Mouse (Mus musculus) embryo, embryonic 10 days (tissue): ENCODE data around the gene Lamtor4.
"Not testable (repeated sequence)": the region's sequence is repeated elsewhere in the genome, so short reads cannot be mapped to it uniquely, and the experiment has no call there.

Source experiments
- DNase-seq: peaks from one replicate; pipeline ENCODE4 v3.0.0-alpha.2; 2015; ENCODE audit warnings: low spot score

The Lamtor4 gene

GRCm38 (mm10) chr5:138255353-138256093 is at the start of gene Lamtor4:
Gene Lamtor4 (plus strand): TSS chr5:138255482.
- DNase-seq: peak; percentile 95

GRCm38 (mm10) chr5:138207253-138207652 is 48.0 kb upstream of the Lamtor4 start:
- no peak for DNase-seq

GRCm38 (mm10) chr5:138207873-138208272 is 47.4 kb upstream of the Lamtor4 start:
- DNase-seq: no peak

- not testable (repeated sequence) for DNase-seq
Observed at GRCm38 (mm10) chr5:138216632-138217031, 38.6 kb upstream of the Lamtor4 start.

GRCm38 (mm10) chr5:138219864-138220263 is 35.4 kb upstream of the Lamtor4 start:
- no peak for DNase-seq

- DNase-seq: peak; percentile 87
Observed at GRCm38 (mm10) chr5:138222111-138222510, 33.2 kb upstream of the Lamtor4 start.

GRCm38 (mm10) chr5:138223287-138223686 is 32.0 kb upstream of the Lamtor4 start:
- no peak for DNase-seq

- DNase-seq: no peak
Observed at GRCm38 (mm10) chr5:138225700-138226099, 29.6 kb upstream of the Lamtor4 start, which contains the start of gene Nxpe5. Gene Nxpe5 (plus strand): TSS chr5:138225898.

GRCm38 (mm10) chr5:138226491-138226890 is 28.8 kb upstream of the Lamtor4 start:
- DNase-seq: no peak

- DNase-seq: no peak
Observed at GRCm38 (mm10) chr5:138227367-138227766, 27.9 kb upstream of the Lamtor4 start.

- DNase-seq: peak; percentile 16
Observed at GRCm38 (mm10) chr5:138228026-138228425, 27.3 kb upstream of the Lamtor4 start.

- DNase-seq: no peak
Observed at GRCm38 (mm10) chr5:138229511-138229910, 25.8 kb upstream of the Lamtor4 start.

GRCm38 (mm10) chr5:138233778-138234177 is 21.5 kb upstream of the Lamtor4 start:
- no peak for DNase-seq

GRCm38 (mm10) chr5:138234224-138234623 is 21.1 kb upstream of the Lamtor4 start:
- no peak for DNase-seq

GRCm38 (mm10) chr5:138241511-138241910 is 13.8 kb upstream of the Lamtor4 start:
- no peak for DNase-seq

- no peak for DNase-seq
Observed at GRCm38 (mm10) chr5:138251144-138251543, 4.1 kb upstream of the Lamtor4 start.

- DNase-seq: no peak
Observed at GRCm38 (mm10) chr5:138253061-138253460, 2.2 kb upstream of the Lamtor4 start.

- DNase-seq: no peak
Observed at GRCm38 (mm10) chr5:138256094-138256467, 799 bp downstream of the Lamtor4 start.

- DNase-seq: no peak
Observed at GRCm38 (mm10) chr5:138256966-138257584, 1.8 kb downstream of the Lamtor4 start.

GRCm38 (mm10) chr5:138257585-138257978 is 2.3 kb downstream of the Lamtor4 start:
- no peak for DNase-seq

GRCm38 (mm10) chr5:138258078-138258477 is 2.8 kb downstream of the Lamtor4 start:
- no peak for DNase-seq

GRCm38 (mm10) chr5:138258542-138258941 is 3.3 kb downstream of the Lamtor4 start:
- no peak for DNase-seq

- no peak for DNase-seq
Observed at GRCm38 (mm10) chr5:138258993-138259392, 3.7 kb downstream of the Lamtor4 start.

- DNase-seq: no peak
Observed at GRCm38 (mm10) chr5:138260051-138260450, 4.8 kb downstream of the Lamtor4 start.
